Mouse (Mus musculus): ENCODE measurements around the gene Acyp1.

DNA sequence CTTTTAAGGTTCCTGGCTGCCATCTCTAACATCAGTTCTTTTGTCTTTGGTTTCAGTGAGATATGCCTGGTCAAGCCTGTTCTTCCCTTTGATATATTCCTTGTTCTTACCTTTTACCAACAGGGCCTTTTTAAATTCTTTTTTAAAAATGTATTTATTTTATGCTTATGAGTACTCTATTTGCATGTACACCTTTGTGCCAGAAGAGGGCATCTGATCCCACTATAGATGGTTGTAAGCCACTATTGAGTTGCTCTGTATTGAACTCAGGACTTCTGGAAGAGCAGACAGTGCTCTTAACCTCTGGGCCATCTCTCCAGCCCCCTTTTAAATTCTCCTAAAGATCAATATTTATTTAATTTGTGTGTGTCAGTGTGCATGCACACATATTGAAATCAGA is 4.7 kb upstream of the Acyp1 start:
- TF ChIP-seq POLR2A (IDR thresholded peaks at IDR 0.05; ENCODE audit: insufficient read depth, low read depth, low read length) (no peak), CTCF (IDR thresholded peaks at IDR 0.05; ENCODE audit: insufficient read depth, low read depth, low read length) (no peak)
